Mouse (Mus musculus) frontal cortex, adult (tissue): ENCODE data around the gene Ppcdc.

Experiments
- ATAC-seq: cut with Nextera tagmentation; 2 replicates; pipeline ENCODE4 v1.9.2; 2017; ENCODE audit warnings: mild to moderate bottlenecking, moderate library complexity, mixed read lengths; ENCODE audit not compliant: low TSS enrichment

The Ppcdc gene

GRCm38 (mm10) chr9:57354377-57355183 is 85.3 kb downstream of the Ppcdc start:
- ATAC-seq = no peak

GRCm38 (mm10) chr9:57351277-57351676 is 88.6 kb downstream of the Ppcdc start:
- ATAC-seq = no peak

- no peak for ATAC-seq
These were observed 94.0 kb downstream of the Ppcdc start for GRCm38 (mm10) chr9:57345902-57346301.

GRCm38 (mm10) chr9:57343752-57344151 is 96.2 kb downstream of the Ppcdc start:
- no peak for ATAC-seq

GRCm38 (mm10) chr9:57342906-57343474 is 96.9 kb downstream of the Ppcdc start:
- ATAC-seq = no peak

GRCm38 (mm10) chr9:57342186-57342585 is 97.7 kb downstream of the Ppcdc start:
- no peak for ATAC-seq

GRCm38 (mm10) chr9:57340361-57340760 is 99.6 kb downstream of the Ppcdc start:
- ATAC-seq = no peak

GRCm38 (mm10) chr9:57339577-57340210 is 100.2 kb downstream of the Ppcdc start:
- no peak for ATAC-seq

GRCm38 (mm10) chr9:57338706-57339105 is 101.2 kb downstream of the Ppcdc start:
- no peak for ATAC-seq
